Mouse (Mus musculus) cortical plate, adult 2 months (tissue): ENCODE measurements around the gene Tmem231.

Source experiments
- CTCF ChIP-seq: fragments of 200-500 bp; IDR thresholded peaks from 2 replicates; pipeline ENCODE4 v1.5.1; 2011; ENCODE audit warnings: mild to moderate bottlenecking, control low read depth, low read length; ENCODE audit not compliant: insufficient read depth; ENCODE audit errors: extremely low read depth
- POLR2A ChIP-seq: fragments of 200-500 bp; IDR thresholded peaks from 2 replicates; pipeline ENCODE4 v1.6.1; 2011; ENCODE audit warnings: mild to moderate bottlenecking, low read length, control low read depth; ENCODE audit not compliant: insufficient read depth; ENCODE audit errors: extremely low read depth

GRCm38 (mm10) chr8:111976326-111976725 lies 42.6 kb upstream of the Tmem231 start:
- TF ChIP-seq CTCF (no peak), POLR2A (no peak)
